Mouse (Mus musculus) right cerebral cortex, postnatal 14 days (tissue): ENCODE results near the gene Sec11a.
"Not testable (repeated sequence)": the region's sequence is repeated elsewhere in the genome, so short reads cannot be mapped to it uniquely, and the experiment has no call there.

Experiments
- DNase-seq: peaks from one replicate; pipeline ENCODE4 v3.0.0; 2022

Gene Sec11a

GRCm38 (mm10) chr7:80954251-80954650 lies 6.7 kb upstream of the Sec11a start:
- no peak for DNase-seq

GRCm38 (mm10) chr7:80952140-80952539 lies 4.6 kb upstream of the Sec11a start:
- DNase-seq = no peak

- DNase-seq = no peak
Observed at GRCm38 (mm10) chr7:80951461-80951860, 3.9 kb upstream of the Sec11a start.

DNA sequence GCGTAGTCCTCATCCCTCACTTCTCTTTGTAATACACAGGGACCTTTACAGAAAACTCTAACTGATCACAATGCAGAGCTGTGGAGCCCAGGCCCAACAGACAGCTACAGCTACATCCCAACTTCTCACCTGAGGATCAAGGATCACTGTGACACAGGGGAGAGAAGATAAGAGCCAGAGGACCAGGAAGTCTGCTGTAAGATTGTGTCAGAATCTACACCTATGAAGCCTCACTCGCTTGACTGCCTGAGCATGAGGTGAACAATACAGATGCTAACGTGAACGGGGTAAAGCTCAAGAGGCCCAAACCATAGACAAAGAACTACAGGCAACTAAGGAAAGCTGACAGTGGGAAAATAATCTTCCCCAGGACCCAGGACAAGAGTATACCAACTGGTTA lies 7.8 kb downstream of the Sec11a start:
- DNase-seq = no peak

- DNase-seq = not testable (repeated sequence)
Observed at GRCm38 (mm10) chr7:80937304-80937666, 10.3 kb downstream of the Sec11a start.

GRCm38 (mm10) chr7:80936617-80937303 lies 10.8 kb downstream of the Sec11a start:
- DNase-seq = not testable (repeated sequence)

GRCm38 (mm10) chr7:80935834-80936233 lies 11.7 kb downstream of the Sec11a start:
- DNase-seq = no peak

GRCm38 (mm10) chr7:80932777-80933176 lies 14.8 kb downstream of the Sec11a start:
- DNase-seq = no peak

DNA sequence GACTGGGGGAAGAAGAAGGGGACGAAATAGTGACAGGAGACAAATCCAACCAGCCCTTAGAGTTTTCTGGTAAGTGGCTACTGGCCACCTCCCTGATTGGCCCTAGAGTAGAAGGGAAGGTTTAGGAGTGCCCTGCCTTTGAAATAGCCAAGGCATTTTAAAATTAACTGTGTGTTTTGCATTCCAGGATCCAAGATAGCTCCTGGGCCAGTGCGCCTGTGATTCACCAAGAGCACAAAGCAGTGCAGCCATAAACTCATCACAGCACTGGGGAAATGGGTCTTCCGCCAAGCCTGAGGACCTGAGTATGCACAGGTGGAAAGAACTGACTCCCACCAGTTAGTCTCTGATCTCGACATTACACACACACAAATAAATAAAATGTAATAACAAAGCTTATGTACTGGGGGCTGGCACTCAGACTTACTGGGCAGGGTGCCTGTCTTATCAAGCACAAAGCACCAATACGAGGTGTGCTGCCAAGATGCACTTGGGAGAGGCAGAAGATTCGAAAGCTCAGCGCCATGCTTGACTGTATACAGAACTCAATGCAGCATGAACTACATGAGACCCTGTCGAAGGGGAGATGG lies 15.9 kb downstream of the Sec11a start:
- DNase-seq = peak; percentile 5

DNA sequence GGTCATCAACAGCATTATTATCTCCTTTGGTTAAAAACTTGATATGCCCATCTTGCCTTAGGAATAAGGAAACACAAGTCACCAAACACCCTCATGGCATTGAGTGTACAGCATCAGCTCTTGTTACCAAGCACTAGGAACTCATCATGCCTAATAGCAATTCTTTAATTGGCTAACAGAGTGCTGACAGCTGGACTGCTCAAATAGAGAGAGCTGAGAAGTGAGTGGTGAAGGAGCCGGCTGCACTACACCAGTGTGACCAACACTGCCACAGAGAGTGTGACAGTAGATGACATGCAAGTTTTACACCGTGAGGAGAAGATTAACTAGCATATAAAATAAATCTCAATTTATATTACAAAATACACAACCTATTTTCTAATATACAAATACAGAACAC lies 24.4 kb downstream of the Sec11a start:
- no peak for DNase-seq

GRCm38 (mm10) chr7:80919647-80920008 lies 28.0 kb downstream of the Sec11a start:
- no peak for DNase-seq

DNA sequence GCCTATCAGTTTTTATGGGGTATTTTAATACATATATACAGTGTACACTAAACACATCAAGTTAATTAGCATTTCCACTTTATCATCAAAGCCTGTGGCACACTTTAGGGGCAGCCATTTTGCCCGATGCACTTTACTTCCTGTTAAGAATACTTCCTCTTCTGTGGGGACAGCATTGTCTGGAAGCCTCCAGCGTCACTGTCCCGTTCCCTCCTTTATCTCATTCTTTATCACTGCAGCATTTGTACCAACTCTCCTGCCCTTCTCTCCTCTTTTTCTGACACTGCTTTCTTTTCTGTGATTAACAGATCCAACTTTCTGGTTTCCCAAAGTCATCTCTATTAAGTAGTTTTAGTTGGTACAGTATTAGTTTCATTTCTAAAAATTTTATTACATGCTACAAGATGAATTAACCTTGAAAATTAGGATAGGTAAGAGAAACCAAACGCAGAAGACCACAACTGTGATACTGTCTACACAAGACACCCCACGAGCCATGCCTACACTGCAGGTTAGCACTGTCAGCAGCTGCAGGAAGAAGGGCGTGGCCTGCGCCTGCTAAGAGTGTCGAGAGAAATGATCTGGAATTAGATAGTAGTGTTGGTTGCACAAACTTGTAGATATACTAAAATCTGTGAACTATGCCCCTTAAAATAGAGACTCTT lies 28.5 kb downstream of the Sec11a start:
- DNase-seq = no peak

DNA sequence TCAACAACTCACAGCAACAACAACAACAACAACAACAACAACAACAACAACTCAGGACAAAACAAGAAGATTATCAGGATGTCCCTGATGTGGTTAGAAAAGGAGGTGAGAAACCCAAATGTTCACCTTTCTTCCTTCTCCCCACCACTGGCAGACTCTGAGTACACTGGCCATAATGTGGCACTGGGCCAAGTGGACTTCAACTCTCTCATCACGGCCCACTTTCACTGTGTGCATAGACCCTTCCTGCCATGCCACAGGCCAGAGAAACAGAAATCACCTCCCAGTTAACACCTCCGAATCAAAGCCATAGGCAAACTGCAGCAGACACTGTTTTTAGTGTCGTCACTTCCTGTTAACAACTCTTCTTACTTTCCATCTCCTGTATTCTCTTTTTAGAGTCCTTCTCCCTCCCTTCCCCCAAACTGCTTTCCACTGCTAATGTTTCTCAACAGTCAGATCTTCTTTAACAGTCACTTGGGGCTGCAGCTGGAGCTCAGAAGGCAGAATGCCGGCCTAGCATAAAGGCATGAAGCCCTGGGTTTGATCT lies 29.6 kb downstream of the Sec11a start:
- DNase-seq = no peak

- no peak for DNase-seq
Observed at GRCm38 (mm10) chr7:80912496-80912895, 35.1 kb downstream of the Sec11a start.

DNA sequence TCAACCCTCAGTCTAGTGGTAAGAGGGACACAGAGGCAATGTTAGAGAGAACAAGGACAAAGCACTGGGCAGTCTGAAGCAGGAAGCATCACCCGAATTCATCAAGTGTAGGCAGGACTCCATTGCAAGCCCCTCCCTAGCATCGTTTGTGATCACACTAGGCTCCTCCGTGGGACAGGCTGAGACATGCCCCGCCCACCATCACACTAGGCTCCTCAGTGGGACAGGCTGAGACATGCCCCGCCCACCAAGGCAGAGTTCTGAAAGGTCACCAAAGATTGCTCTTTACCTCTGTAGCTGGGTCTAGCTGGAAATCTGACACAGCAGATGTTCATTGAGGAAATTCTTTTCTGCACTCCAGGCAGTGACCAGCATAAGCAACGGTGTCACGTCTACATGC lies 36.5 kb downstream of the Sec11a start:
- DNase-seq = no peak

- DNase-seq = peak; percentile 63
Observed at GRCm38 (mm10) chr7:80904921-80905515, 42.6 kb downstream of the Sec11a start, which contains the start of gene Nmb. Gene Nmb (minus strand): TSS chr7:80905076.

DNA sequence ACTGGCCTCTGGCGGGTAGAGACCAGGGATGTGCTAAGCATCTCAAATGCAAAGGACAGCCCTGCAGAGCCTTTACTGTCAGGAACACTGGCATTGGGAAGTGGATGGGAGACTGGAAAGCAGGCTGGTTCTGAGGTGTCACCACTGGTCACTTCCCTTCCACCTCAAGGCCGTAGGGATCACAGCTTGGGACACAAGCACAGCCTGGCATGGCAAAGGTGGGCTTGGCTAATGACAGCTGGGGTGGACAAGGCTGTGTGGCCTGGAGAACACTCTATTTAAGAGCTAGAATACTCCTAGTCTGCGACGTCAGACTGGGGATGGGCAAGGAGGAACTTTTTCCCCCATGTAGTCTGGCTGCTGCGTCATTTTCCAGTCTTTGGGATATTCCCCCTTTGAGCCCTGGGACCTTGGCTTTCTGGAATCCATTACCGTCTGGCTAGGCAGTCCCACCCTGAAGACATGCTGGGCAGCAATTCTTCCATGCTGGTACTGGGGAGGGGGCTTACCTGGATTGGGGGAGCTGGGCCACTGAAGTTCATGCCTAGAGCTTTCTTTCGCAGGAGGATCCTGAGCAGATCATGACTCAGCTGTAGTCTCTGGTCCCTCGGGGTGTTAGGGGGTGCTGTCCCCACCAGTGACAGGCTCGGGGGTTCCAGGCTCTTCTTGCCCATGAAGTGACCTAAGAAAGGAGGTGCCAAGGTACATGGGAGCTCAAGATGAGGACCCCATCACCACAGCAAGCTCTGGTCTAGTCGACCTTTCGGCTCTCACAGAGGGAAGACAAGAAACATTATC lies 43.8 kb downstream of the Sec11a start:
- no peak for DNase-seq

DNA sequence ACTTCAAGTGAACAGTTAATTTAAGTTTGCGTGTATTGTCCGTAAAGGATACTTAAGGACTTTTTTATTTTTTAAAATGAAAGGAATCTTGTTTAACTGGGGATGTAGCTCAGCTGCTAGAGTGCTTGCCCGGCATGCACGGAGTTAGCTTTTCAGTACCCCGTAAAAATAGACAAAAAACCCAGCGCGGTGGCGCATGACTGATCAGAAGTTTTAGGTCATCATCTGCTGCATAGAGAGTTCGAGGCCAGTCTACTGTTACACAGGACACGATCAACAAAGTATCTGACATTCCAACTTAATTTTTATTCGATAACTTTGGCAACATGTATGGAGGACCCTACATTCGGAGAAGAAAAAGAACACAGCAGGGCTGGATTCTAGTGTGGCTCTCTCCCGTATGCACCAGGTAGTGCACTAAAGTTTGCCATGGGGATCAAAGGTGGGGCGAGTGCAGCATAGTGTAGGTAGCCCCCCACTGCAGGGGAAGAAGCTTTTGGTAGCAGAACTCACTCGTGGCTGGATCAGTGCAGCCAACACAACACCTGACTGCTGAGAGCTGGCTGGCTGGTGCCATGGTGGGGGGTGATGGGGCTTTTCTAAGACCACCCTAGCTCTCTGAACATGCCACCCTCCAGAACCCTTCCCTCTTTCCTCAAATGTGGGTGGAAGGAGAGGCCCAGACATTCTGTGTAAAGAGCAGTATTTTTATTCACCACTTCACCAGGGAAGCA lies 45.9 kb downstream of the Sec11a start:
- no peak for DNase-seq

- peak; percentile 87 for DNase-seq
Observed at GRCm38 (mm10) chr7:80900944-80901501, 46.6 kb downstream of the Sec11a start, which contains the start of gene Wdr73. Gene Wdr73 (minus strand): TSS chr7:80901269.

DNA sequence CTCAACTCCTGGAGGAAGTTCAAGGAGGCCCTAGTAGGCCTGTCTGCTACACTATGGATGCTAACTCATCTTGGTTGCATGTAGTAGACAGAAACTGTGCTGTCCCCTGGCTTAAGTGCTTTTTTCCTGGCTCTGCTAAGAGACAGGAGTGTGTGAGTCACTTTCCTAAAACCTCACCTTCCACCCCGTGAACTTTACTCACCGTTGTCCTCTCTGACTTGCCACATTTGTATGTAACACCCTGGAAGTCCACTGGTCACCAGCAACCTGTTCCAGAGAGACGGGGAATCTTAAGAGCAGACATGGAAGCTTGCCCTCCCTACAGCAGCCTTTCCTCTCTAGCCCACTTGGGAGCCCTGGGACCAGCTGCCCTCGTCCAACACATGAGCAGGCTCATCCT lies 49.9 kb downstream of the Sec11a start:
- no peak for DNase-seq

DNA sequence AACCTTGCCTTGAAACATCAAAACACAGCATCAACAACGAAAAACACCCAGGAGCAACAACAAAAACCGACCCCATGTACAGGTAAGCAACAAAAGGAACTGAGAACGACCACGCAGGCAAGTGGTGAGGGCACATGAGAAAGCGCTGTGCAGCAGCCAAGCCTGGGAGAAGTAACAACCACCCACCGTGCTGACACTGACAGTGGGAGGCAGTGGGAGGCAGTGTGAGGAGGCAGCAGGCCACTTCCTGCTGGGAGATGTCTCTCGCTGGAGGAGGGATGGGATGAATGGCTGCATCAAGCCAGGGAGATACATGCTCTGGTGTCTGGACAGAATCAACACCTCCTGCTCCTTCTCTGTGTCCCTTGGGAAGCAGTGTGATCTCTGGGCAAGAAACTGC lies 50.4 kb downstream of the Sec11a start:
- DNase-seq = no peak
